Mouse (Mus musculus) G1E-ER4 (cell line): ENCODE results near the gene Rbak. TPM values are rescaled to one million over a fixed set of nuclear protein-coding genes. Genes with fewer than 3 reads are reported as not detected.

Source experiments
- GATA1 ChIP-seq: IDR thresholded peaks from one replicate; pipeline ENCODE4 v1.8.0; 2012; ENCODE audit warnings: low read length, inconsistent platforms
- polyA plus RNA-seq: library from polyadenylated mRNA; stranded (reverse); fragments of >175 nt; gene quantifications from 2 replicates; pipeline ENCODE4 v1.2.3, GENCODE M21; 2012

The Rbak gene
- polyA plus RNA-seq, 1 experiment = 6.4 TPM

GRCm38 (mm10) chr5:143149536-143149935 is 31.0 kb downstream of the Rbak start:
- TF ChIP-seq GATA1 = no peak

GRCm38 (mm10) chr5:143148661-143149060 is 31.9 kb downstream of the Rbak start:
- TF ChIP-seq GATA1 = no peak

GRCm38 (mm10) chr5:143147481-143147880 is 33.1 kb downstream of the Rbak start, which contains the start of gene Olfr718-ps1:
Olfr718-ps1 (minus strand) TSS chr5:143147581.
- no peak for TF ChIP-seq GATA1

GRCm38 (mm10) chr5:143137580-143137979 is 43.0 kb downstream of the Rbak start:
- no peak for TF ChIP-seq GATA1

- TF ChIP-seq GATA1 = no peak
Measured at GRCm38 (mm10) chr5:143135042-143135441, 45.5 kb downstream of the Rbak start.

GRCm38 (mm10) chr5:143132935-143133514 is 47.5 kb downstream of the Rbak start:
- TF ChIP-seq GATA1 = peak; percentile 85

GRCm38 (mm10) chr5:143130342-143130741 is 50.2 kb downstream of the Rbak start:
- no peak for TF ChIP-seq GATA1

- TF ChIP-seq GATA1 = no peak
Measured at GRCm38 (mm10) chr5:143129101-143129500, 51.5 kb downstream of the Rbak start.

- TF ChIP-seq GATA1 = no peak
Measured at GRCm38 (mm10) chr5:143127837-143128236, 52.7 kb downstream of the Rbak start.

GRCm38 (mm10) chr5:143126908-143127307 is 53.7 kb downstream of the Rbak start:
- TF ChIP-seq GATA1 = no peak

- no peak for TF ChIP-seq GATA1
Measured at GRCm38 (mm10) chr5:143126089-143126488, 54.5 kb downstream of the Rbak start.

GRCm38 (mm10) chr5:143125601-143126000 is 55.0 kb downstream of the Rbak start:
- no peak for TF ChIP-seq GATA1

GRCm38 (mm10) chr5:143124805-143125378 is 55.7 kb downstream of the Rbak start:
- no peak for TF ChIP-seq GATA1

GRCm38 (mm10) chr5:143122673-143123072 is 57.9 kb downstream of the Rbak start:
- TF ChIP-seq GATA1 = no peak

Other genes with a start within 250 kb of the Rbak start
- not detected in 2 replicates for gene Fscn1, start 220.4 kb downstream of the Rbak start, polyA plus RNA-seq
- 32.3 and 33.4 TPM in 2 replicates for gene Rnf216, start 67.8 kb downstream of the Rbak start, polyA plus RNA-seq
- not detected in 2 replicates for gene Olfr718-ps1, start 33.2 kb downstream of the Rbak start, polyA plus RNA-seq
- gene Spdye4b, start 242 bp upstream of the Rbak start, polyA plus RNA-seq = not detected in 2 replicates
- gene Spdye4a, start 46.1 kb upstream of the Rbak start, polyA plus RNA-seq = not detected in 2 replicates
- gene Zfp12, start 54.4 kb upstream of the Rbak start, polyA plus RNA-seq = 4.2 and 4.5 TPM in 2 replicates
- 8.8 and 11.0 TPM in 2 replicates for gene Zfp316, start 89.2 kb upstream of the Rbak start, polyA plus RNA-seq
- gene Zfp853, start 112.8 kb upstream of the Rbak start, polyA plus RNA-seq = 0.18 and 0.22 TPM in 2 replicates
- 144 and 163 TPM in 2 replicates for gene E130309D02Rik, start 134.6 kb upstream of the Rbak start, polyA plus RNA-seq
- 50.3 and 81.4 TPM in 2 replicates for gene Zdhhc4, start 148.5 kb upstream of the Rbak start, polyA plus RNA-seq
- not detected in 2 replicates for gene Grid2ip, start 176.6 kb upstream of the Rbak start, polyA plus RNA-seq
- gene Kdelr2, start 223.1 kb upstream of the Rbak start, polyA plus RNA-seq = 70.5 and 91.3 TPM in 2 replicates